Mouse (Mus musculus) small intestine, adult 2 months (tissue): ENCODE measurements around the gene Fxyd1. TPM values are rescaled to one million over a fixed set of nuclear protein-coding genes. Genes with fewer than 3 reads are reported as not detected.

Experiments
- H3K27ac ChIP-seq: fragments of 200-500 bp; 2 replicates; pipeline ENCODE4 v1.5.1; 2012; ENCODE audit warnings: low read depth, low read length, control low read depth, inconsistent platforms; ENCODE audit not compliant: insufficient read depth
- H3K27me3 ChIP-seq: fragments of 200-500 bp; 2 replicates; pipeline ENCODE4 v1.6.1; 2012; ENCODE audit warnings: mild to moderate bottlenecking, moderate library complexity, low read length, inconsistent platforms; ENCODE audit not compliant: control insufficient read depth, insufficient read depth
- H3K36me3 ChIP-seq: fragments of 200-500 bp; 2 replicates; pipeline ENCODE4 v1.6.1; 2012; ENCODE audit warnings: mild to moderate bottlenecking, low read length, control low read depth, inconsistent platforms; ENCODE audit not compliant: control insufficient read depth, insufficient read depth
- H3K4me1 ChIP-seq: fragments of 200-500 bp; 2 replicates; pipeline ENCODE4 v1.6.1; 2012; ENCODE audit warnings: low read length, inconsistent platforms, mixed read lengths; ENCODE audit not compliant: control insufficient read depth, insufficient read depth, insufficient read length
- H3K4me3 ChIP-seq: fragments of 200-500 bp; 2 replicates; pipeline ENCODE4 v1.5.1; 2012; ENCODE audit warnings: low read depth, mild to moderate bottlenecking, control low read depth, inconsistent platforms, low read length, moderate library complexity
- CTCF ChIP-seq: fragments of 200-500 bp; IDR thresholded peaks from 2 replicates; pipeline ENCODE4 v1.5.1; 2012; ENCODE audit warnings: low read depth, mild to moderate bottlenecking, control low read depth, inconsistent platforms, low read length, moderate library complexity, mixed read lengths; ENCODE audit not compliant: insufficient replicate concordance, insufficient read length; ENCODE audit errors: extremely low read depth
- POLR2A ChIP-seq: fragments of 200-500 bp; IDR thresholded peaks from 2 replicates; pipeline ENCODE4 v1.6.1; 2012; ENCODE audit warnings: low read depth, mild to moderate bottlenecking, control low read depth, inconsistent platforms, low read length, moderate library complexity
- WGBS: fragments of 180-500 bp; shearing (Covaris S2); methylation state at CpG from one replicate; pipeline ENCODE4 v1.1.7; 2018; 5-methylcytosine and 5-hydroxymethylcytosine counted together
- polyA plus RNA-seq: library from polyadenylated mRNA; depleted of rRNA; stranded (reverse); fragments of >200 nt; gene quantifications from 2 replicates; pipeline ENCODE4 v1.2.3, GENCODE M21; 2012

Fxyd1 gene
- polyA plus RNA-seq, 1 experiment: 41.4 TPM

- H3K27me3 ChIP-seq: no peaks in the 10 kb centered on the region
- no peak overlapping the region for H3K4me3 ChIP-seq
- TF ChIP-seq CTCF: peak; percentile 54; the same call in 1 of the 2 replicates
- TF ChIP-seq POLR2A: no peak
- no peaks in the 10 kb centered on the region for H3K4me1 ChIP-seq
- WGBS: 42% methylated on average over 5 of the region's 5 CpGs
- no peak overlapping the region for H3K27ac ChIP-seq
- H3K36me3 ChIP-seq: no peaks in the 10 kb centered on the region
These were observed 21.0 kb upstream of the Fxyd1 start for GRCm38 (mm10) chr7:31077885-31078445.

GRCm38 (mm10) chr7:31077470-31077869, 20.5 kb upstream of the Fxyd1 start:
- TF ChIP-seq POLR2A (no peak), CTCF (no peak)
- H3K27me3 ChIP-seq: no peaks in the 10 kb centered on the region
- WGBS: 63% methylated on average over 6 of the region's 6 CpGs
- no peak overlapping the region for H3K27ac ChIP-seq
- H3K36me3 ChIP-seq: no peaks in the 10 kb centered on the region
- H3K4me1 ChIP-seq: no peaks in the 10 kb centered on the region; the same call in 1 of the 2 replicates
- no peak overlapping the region for H3K4me3 ChIP-seq

DNA sequence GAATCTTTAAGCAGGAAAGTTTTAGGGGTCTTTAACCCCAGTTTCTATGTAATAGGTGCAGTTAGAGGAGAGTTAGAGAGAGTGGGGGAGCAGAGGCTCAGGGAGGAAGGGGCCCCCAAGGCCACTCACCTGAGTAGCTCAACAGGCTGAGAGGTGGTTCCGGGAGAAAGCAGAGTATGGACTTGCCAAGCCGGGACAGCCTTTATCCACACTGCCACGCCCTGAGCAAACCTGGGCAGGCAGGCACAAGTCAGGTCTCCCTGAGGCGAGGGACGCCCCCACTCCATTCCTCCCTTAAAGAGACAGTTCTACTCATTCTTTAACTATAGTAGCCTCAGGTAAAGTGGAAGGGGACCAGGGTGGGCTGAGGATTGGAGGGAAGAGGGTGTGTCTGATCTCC, 19.5 kb upstream of the Fxyd1 start, which contains the start of gene Fxyd3:
TSS of gene Fxyd3 (minus strand) at position 213 of the 400 bp plus-strand sequence.
- peak within 1 kb of the TSS; percentile 28 for H3K4me3 ChIP-seq
- H3K27me3 ChIP-seq: no peaks in the 10 kb centered on the region
- no peaks in the 10 kb centered on the region; the same call in 1 of the 2 replicates for H3K4me1 ChIP-seq
- H3K27ac ChIP-seq: no peak within 1 kb of the TSS
- WGBS: 15% methylated on average over 5 of the region's 5 CpGs
- no peaks in the 10 kb centered on the region for H3K36me3 ChIP-seq
- TF ChIP-seq POLR2A (no peak), CTCF (no peak)

GRCm38 (mm10) chr7:31074713-31075069, 17.7 kb upstream of the Fxyd1 start:
- no peak overlapping the region for H3K4me3 ChIP-seq
- 37% methylated on average over 5 of the region's 5 CpGs for WGBS

GRCm38 (mm10) chr7:31074061-31074712, 17.2 kb upstream of the Fxyd1 start:
- no peaks in the 10 kb centered on the region for H3K36me3 ChIP-seq
- no peak overlapping the region for H3K4me3 ChIP-seq
- H3K27me3 ChIP-seq: no peaks in the 10 kb centered on the region
- TF ChIP-seq POLR2A: no peak
- TF ChIP-seq CTCF: no peak
- H3K27ac ChIP-seq: no peak overlapping the region
- WGBS: 30% methylated on average over 7 of the region's 7 CpGs
- H3K4me1 ChIP-seq: no peaks in the 10 kb centered on the region; the same call in 1 of the 2 replicates

More at GRCm38 (mm10) chr7:31074713-31075069, 17.7 kb upstream of the Fxyd1 start:
- Histone ChIP-seq H3K27me3 (no peaks in the 10 kb centered on the region), H3K36me3 (no peaks in the 10 kb centered on the region), H3K27ac (no peak overlapping the region), H3K4me1 (no peaks in the 10 kb centered on the region; the same call in 1 of the 2 replicates)
- TF ChIP-seq POLR2A (no peak), CTCF (no peak)

DNA sequence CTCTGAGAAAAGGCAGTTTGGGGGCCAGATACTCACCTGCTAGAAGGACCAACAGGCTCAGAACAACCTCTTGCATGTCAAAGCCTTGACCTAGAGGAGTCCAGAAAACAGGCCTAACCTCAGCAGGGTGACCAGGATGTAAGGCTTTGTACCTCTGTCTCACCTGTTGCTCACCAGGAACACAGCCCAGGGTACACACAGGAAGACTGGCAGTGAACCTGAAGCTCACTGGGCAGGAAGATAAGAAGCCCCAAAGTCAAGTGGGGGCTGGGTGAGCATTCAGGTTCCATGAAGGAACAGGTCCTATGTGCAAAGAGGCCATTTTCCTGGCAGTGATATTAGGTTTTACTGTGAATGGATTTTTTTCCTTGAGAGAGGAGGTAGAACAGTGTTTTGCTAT, 16.5 kb upstream of the Fxyd1 start:
- H3K27ac ChIP-seq: no peak overlapping the region
- no peak overlapping the region for H3K4me3 ChIP-seq
- H3K27me3 ChIP-seq: no peaks in the 10 kb centered on the region
- TF ChIP-seq POLR2A: no peak
- H3K36me3 ChIP-seq: no peaks in the 10 kb centered on the region
- H3K4me1 ChIP-seq: no peaks in the 10 kb centered on the region; the same call in 1 of the 2 replicates

- Histone ChIP-seq H3K27ac (no peak overlapping the region), H3K4me3 (no peak overlapping the region), H3K36me3 (no peaks in the 10 kb centered on the region)
These were observed 15.3 kb upstream of the Fxyd1 start for GRCm38 (mm10) chr7:31072326-31072725.

More at GRCm38 (mm10) chr7:31072326-31072725, 15.3 kb upstream of the Fxyd1 start:
- H3K27me3 ChIP-seq: no peaks in the 10 kb centered on the region
- WGBS: 21% methylated on average over 9 of the region's 9 CpGs
- TF ChIP-seq CTCF: no peak
- no peak for TF ChIP-seq POLR2A
- no peaks in the 10 kb centered on the region; the same call in 1 of the 2 replicates for H3K4me1 ChIP-seq
